Mouse (Mus musculus): ENCODE data around the gene Pla2g2c.

The Pla2g2c gene

GRCm38 (mm10) chr4:138754432-138754831 lies 29.8 kb downstream of the Pla2g2c start:
- DNase-seq: no peak

GRCm38 (mm10) chr4:138755439-138755838 lies 30.8 kb downstream of the Pla2g2c start:
- DNase-seq: no peak

- DNase-seq: no peak
Measured at GRCm38 (mm10) chr4:138755983-138756382, 31.4 kb downstream of the Pla2g2c start.

- no peak for DNase-seq
Measured at GRCm38 (mm10) chr4:138757416-138757815, 32.8 kb downstream of the Pla2g2c start, which contains the start of gene Pla2g2f. Pla2g2f (minus strand) TSS chr4:138757626.

- no peak for DNase-seq
Measured at GRCm38 (mm10) chr4:138762266-138762665, 37.7 kb downstream of the Pla2g2c start.

- no peak for DNase-seq
Measured at GRCm38 (mm10) chr4:138771970-138772369, 47.4 kb downstream of the Pla2g2c start.

- no peak for DNase-seq
Measured at GRCm38 (mm10) chr4:138772386-138772785, 47.8 kb downstream of the Pla2g2c start.

GRCm38 (mm10) chr4:138775435-138775834 lies 50.8 kb downstream of the Pla2g2c start, which contains the start of gene Pla2g2d:
Pla2g2d (plus strand) TSS chr4:138775735.
- no peak for DNase-seq

- no peak for DNase-seq
Measured at GRCm38 (mm10) chr4:138777417-138778407, 53.1 kb downstream of the Pla2g2c start.

GRCm38 (mm10) chr4:138780300-138780699 lies 55.7 kb downstream of the Pla2g2c start:
- no peak for DNase-seq

- DNase-seq: no peak
Measured at GRCm38 (mm10) chr4:138782098-138782497, 57.5 kb downstream of the Pla2g2c start.

GRCm38 (mm10) chr4:138785721-138786120 lies 61.1 kb downstream of the Pla2g2c start:
- no peak for DNase-seq

GRCm38 (mm10) chr4:138786141-138786540 lies 61.5 kb downstream of the Pla2g2c start:
- no peak for DNase-seq

GRCm38 (mm10) chr4:138788381-138788780 lies 63.8 kb downstream of the Pla2g2c start:
- DNase-seq: no peak

GRCm38 (mm10) chr4:138791452-138791851 lies 66.9 kb downstream of the Pla2g2c start:
- no peak for DNase-seq

- peak; percentile 23 for DNase-seq
Measured at GRCm38 (mm10) chr4:138792599-138792998, 68.0 kb downstream of the Pla2g2c start.

GRCm38 (mm10) chr4:138793276-138793675 lies 68.7 kb downstream of the Pla2g2c start:
- DNase-seq: peak; percentile 37

GRCm38 (mm10) chr4:138794344-138794743 lies 69.8 kb downstream of the Pla2g2c start:
- no peak for DNase-seq

All from kidney, adult 18-20 months (tissue).